Mouse (Mus musculus): ENCODE measurements at regions not wholly inside any gene's neighbourhood (a gene's known extent, or its start where the extent isn't known, plus 50 kb on each side); places are given as distances from the start of the nearest gene placed in this dataset.

GRCm38 (mm10) chr9:14116097-14116840 lies 158.6 kb upstream of the Sesn3 start:
- TF ChIP-seq CTCF (IDR thresholded peaks at IDR 0.05; ENCODE audit: extremely low read depth, insufficient read length, insufficient replicate concordance, low read depth, low read length) = no peak
- TF ChIP-seq POLR2A (IDR thresholded peaks at IDR 0.05; ENCODE audit: low read depth, low read length) = no peak

All from small intestine, adult 2 months (tissue).